Mouse (Mus musculus) CD4-positive helper T cell, adult 2 months (primary cell): ENCODE data around the gene Olfr15.
"Not testable (repeated sequence)": the region's sequence is repeated elsewhere in the genome, so short reads cannot be mapped to it uniquely, and the experiment has no call there.

ENCODE experiments used
- DNase-seq: peaks from one replicate; pipeline ENCODE4 v3.0.0-alpha.2; 2012; ENCODE audit warnings: low read depth, missing footprints, low spot score

The Olfr15 gene

GRCm38 (mm10) chr16:3830588-3831109, at the start of gene Olfr15:
Olfr15 (plus strand) TSS chr16:3830878.
- DNase-seq, result peak; percentile 21

GRCm38 (mm10) chr16:3781237-3781636, 49.4 kb upstream of the Olfr15 start:
- DNase-seq, result no peak

GRCm38 (mm10) chr16:3788394-3788793, 42.3 kb upstream of the Olfr15 start:
- no peak for DNase-seq

- no peak for DNase-seq
Observed at GRCm38 (mm10) chr16:3808176-3808575, 22.5 kb upstream of the Olfr15 start.

- not testable (repeated sequence) for DNase-seq
Observed at GRCm38 (mm10) chr16:3814667-3815066, 16.0 kb upstream of the Olfr15 start.

- peak; percentile 35 for DNase-seq
Observed at GRCm38 (mm10) chr16:3820202-3820601, 10.5 kb upstream of the Olfr15 start.

- no peak for DNase-seq
Observed at GRCm38 (mm10) chr16:3828021-3828420, 2.7 kb upstream of the Olfr15 start.

- DNase-seq, result no peak
Observed at GRCm38 (mm10) chr16:3829727-3830126, 951 bp upstream of the Olfr15 start.

GRCm38 (mm10) chr16:3835461-3835860, 4.8 kb downstream of the Olfr15 start:
- no peak for DNase-seq

- peak; percentile 45 for DNase-seq
Observed at GRCm38 (mm10) chr16:3839157-3839885, 8.6 kb downstream of the Olfr15 start.

- no peak for DNase-seq
Observed at GRCm38 (mm10) chr16:3842989-3843388, 12.3 kb downstream of the Olfr15 start.

GRCm38 (mm10) chr16:3843796-3844195, 13.1 kb downstream of the Olfr15 start:
- no peak for DNase-seq

GRCm38 (mm10) chr16:3846711-3847518, 16.2 kb downstream of the Olfr15 start, which contains the start of gene Zfp174:
Zfp174 (plus strand) TSS chr16:3847268.
- DNase-seq, result peak; percentile 94

- no peak for DNase-seq
Observed at GRCm38 (mm10) chr16:3847871-3848270, 17.2 kb downstream of the Olfr15 start.

GRCm38 (mm10) chr16:3848416-3848815, 17.7 kb downstream of the Olfr15 start:
- peak; percentile 12 for DNase-seq

GRCm38 (mm10) chr16:3851301-3851700, 20.6 kb downstream of the Olfr15 start:
- not testable (repeated sequence) for DNase-seq

GRCm38 (mm10) chr16:3852586-3852985, 21.9 kb downstream of the Olfr15 start:
- no peak for DNase-seq

- DNase-seq, result no peak
Observed at GRCm38 (mm10) chr16:3854437-3855182, 23.9 kb downstream of the Olfr15 start.

- no peak for DNase-seq
Observed at GRCm38 (mm10) chr16:3855776-3856175, 25.1 kb downstream of the Olfr15 start.

GRCm38 (mm10) chr16:3859254-3859653, 28.6 kb downstream of the Olfr15 start:
- DNase-seq, result no peak

- no peak for DNase-seq
Observed at GRCm38 (mm10) chr16:3871815-3872214, 41.1 kb downstream of the Olfr15 start.
